Mouse (Mus musculus): ENCODE results near the gene Tnni2.
A peak's percentile ranks its signal among the peaks of the same experiment; 100 is the strongest.

The Tnni2 gene

DNA sequence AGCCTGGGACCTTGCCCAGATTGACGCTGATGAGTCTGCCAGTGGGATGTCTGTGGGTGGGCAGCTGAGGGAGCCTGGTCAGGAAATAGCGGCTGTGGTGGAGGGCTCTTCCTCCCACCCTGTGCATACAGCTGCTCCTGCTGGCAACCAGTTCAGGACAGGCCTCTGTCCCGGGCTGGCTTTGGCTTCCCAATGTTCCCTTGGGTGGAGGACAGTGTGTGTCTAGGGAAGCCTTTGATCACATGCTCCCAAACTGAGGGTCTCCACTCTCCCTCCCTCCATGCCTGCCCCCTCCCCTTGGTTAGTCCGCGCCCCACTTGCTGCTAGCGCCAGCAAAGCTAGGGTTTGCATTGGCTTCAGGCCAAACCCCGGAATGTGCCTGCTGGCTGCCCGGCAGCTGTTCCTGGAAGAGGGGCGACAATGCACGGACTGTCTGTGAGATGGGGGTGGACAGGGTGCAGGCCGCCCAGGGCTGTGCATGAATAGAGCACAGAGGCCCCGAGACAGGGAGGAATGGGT lies 11.4 kb upstream of the Tnni2 start:
- DNase-seq (ENCODE audit: low spot score in 2 of 2) = peak in 1 of 2 experiments; percentile 21

DNA sequence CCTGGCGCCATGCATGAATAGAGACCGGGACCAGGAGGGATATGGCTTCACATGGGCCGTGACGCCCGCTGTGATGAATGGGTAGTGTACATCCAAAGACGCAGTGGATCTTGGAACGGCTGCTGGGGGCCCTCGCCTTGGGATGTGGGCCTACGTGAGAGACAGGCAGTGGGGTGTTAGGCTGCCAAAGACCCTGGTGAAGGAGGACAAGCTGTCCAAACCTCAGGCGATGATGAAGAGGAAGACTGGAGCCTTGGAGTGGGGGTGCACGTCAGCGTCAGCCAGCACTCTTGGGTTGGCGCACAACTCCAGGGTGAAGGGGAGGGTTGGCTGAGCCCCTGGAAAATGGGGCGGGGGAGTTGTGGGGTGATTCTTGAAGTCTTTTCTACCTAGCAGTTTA lies 10.5 kb upstream of the Tnni2 start:
- no peak for DNase-seq (ENCODE audit: low spot score in 2 of 2)

- DNase-seq (ENCODE audit: low spot score in 2 of 2) = no peak
These were observed 8.0 kb upstream of the Tnni2 start for GRCm38 (mm10) chr7:142433623-142434022.

DNA sequence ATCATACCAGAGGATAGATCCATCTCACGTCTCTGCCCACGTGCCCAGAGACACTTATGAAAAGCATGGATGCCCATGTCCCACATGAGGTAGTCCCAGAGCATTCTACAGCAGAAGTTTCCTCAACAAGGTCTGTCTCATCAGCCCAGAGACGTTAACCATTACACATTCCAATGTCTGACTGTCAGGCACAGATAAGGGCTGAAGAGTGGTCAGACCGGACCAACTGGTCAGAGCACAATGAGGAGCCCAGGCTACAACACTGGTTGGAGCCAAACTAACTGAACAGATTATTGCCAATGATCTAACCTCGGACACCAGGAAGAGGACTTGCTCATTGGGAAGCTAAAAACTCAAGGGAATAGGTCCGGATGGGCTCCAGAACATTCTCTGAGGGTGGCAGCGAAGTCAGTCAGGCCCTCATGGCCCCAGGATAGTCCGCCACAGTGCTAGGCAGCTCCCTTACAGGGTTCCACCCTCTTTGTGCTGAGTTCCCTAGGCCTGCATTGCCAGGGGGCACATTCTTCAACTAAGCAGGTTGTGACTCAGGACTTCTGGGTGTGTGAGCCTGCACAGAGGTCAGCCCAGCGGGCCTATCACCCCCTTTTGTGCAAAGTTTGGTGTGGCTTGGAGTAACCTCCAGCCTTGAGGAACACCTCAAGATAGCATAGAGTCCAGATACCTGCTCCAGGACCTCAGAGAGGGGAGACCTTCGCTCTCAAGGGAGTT lies 7.3 kb upstream of the Tnni2 start, which contains the start of gene Syt8:
TSS of gene Syt8 (plus strand) at position 714 of the 729 bp plus-strand sequence.
- no peak for DNase-seq (ENCODE audit: low spot score in 2 of 2)

DNA sequence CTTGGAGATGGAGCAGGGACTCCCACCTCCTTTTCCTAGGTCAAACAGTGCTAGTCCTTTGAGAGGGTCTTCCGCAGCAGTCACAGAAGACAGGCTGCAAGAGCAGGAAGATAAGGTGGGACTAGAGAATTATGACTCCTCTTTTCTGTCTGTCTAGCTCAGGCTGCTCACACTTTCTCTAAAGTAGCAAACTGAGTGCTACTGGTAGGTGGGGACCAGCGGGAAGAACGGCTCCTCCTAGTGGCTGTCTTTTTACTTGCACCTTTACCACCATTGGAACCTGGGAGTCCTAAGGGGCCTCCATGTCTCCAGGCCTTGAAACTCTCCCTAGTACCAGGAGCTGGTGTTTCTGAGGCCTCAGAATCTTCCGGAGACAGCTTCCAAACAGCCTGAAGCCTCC lies 6.1 kb upstream of the Tnni2 start:
- peak in 1 of 2 experiments; percentile 78 for DNase-seq (ENCODE audit: low spot score in 2 of 2)

- no peak for DNase-seq (ENCODE audit: low spot score in 2 of 2)
These were observed 4.3 kb upstream of the Tnni2 start for GRCm38 (mm10) chr7:142437324-142437723.

DNA sequence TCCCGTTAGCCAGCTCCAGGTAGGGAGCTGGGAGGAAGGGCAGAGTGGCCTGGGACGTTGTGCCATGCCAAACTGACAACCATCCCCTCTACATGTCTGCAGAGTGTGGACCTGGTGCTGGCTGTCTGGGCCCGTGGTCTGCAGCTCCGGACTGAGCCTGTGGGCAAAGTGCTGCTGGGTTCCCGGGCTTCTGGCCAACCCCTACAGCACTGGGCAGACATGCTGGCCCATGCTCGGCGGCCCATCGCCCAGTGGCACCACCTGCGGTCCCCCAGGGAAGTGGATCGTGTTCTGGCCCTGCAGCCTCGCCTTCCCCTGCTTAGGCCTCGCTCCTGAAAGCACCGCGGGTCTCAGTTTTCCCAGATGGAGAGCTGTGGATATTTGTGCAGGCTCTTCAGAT lies 1.6 kb upstream of the Tnni2 start:
- no peak for DNase-seq (ENCODE audit: low spot score in 2 of 2)

DNA sequence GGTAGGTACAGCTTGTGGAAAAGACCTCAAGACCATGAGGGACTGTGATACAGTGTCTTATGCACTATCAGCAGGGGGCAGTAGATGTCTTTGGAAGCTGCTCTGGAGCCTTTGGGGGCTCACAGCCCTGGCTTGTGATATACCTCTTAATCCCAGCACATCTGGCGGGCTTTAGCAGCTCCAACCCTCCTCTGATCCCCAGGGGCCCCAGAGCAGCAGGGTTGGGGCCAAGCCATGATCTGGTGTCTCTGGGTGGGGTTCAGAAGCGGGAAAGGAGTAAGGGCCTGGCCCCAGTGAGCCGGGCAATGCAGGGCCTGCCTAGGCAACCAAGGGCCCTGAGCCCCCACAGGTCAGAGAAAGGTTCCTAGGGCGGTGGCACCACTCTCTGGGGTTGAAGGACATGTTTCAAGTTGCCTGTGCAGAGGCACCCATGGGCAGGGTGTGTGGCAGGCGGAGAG lies 922 bp upstream of the Tnni2 start:
- no peak for DNase-seq (ENCODE audit: low spot score in 2 of 2)

DNA sequence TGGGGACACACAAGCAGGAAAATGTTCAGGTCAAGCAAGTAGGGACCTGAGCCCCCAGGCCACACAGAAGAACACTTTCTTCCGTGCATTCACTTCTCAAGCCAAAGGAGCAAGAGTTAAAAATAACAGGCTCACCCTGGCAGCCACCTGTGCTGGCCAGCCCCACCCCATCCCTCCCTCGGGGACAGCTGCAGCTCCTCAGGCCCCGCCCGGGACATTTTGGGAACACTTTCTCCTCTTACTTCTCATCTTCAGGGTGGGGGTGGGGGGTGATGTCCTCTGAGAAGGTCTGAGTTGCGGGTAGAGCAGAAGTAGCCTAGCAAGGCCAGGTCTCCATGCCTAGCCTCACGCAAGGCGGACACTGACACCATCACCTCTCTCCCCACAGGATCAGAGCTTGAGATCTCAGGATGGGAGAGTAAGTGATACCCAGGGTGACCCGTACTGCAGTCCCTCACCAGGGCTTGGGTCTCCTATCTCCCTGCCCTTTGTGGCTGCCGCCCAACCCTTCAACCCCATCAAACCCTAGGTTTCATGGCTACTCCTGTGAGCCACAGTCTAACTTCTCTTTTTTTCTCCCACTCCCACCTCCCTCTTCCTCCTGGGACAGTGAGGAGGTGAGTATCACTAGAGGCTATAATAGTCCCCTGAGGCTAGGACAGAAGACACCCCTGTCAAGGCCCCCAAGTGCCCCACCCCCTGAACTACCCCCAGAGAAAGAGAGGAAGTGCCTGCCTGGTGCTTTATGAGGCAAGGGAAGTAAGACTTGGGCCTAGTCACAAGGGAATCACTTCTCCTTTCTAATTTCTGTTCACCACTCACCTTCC lies 686 bp downstream of the Tnni2 start:
- DNase-seq (ENCODE audit: low spot score in 2 of 2) = no peak

- DNase-seq (ENCODE audit: low spot score in 2 of 2) = no peak
These were observed 1.4 kb downstream of the Tnni2 start for GRCm38 (mm10) chr7:142442908-142443420.

- DNase-seq (ENCODE audit: low spot score in 2 of 2) = no peak
These were observed 1.9 kb downstream of the Tnni2 start for GRCm38 (mm10) chr7:142443474-142443873.

DNA sequence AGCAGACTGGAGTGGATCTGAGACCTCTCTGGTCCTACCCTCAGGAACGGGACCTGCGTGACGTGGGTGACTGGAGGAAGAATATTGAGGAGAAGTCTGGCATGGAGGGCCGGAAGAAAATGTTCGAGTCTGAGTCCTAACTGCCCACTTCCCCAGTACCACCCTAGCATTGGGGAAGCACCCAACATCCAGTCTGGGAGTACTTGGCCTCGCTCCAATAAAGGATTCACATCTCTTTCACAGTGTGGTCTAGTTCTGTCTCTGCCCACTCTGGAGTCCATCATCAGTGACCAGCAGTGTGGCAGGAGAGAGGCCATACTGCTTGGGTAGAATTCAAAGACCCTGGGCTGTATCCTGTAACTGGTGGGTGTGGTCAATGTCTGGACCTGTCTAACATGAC lies 2.6 kb downstream of the Tnni2 start:
- no peak for DNase-seq (ENCODE audit: low spot score in 2 of 2)

- no peak for DNase-seq (ENCODE audit: low spot score in 2 of 2)
These were observed 3.7 kb downstream of the Tnni2 start for GRCm38 (mm10) chr7:142445324-142445723.

DNA sequence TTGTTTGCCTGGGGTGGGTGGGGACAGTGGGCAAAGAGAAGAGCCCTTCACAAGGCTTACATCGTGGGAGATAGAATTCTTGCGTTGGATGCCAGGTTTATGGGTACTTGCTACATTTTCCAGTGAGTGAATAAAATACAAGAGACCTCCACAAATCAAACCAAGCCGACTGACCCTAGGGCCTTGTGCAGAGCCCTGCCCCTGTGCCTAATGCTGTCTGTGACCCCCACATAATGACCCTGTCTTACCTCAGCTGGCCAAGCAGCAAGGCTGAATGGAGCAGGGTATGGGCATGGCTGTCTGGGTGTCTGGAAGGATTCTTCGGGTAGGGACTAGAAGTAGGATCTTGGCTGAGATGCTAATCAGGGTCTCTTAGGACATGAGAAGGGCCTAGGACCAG lies 4.7 kb downstream of the Tnni2 start:
- DNase-seq (ENCODE audit: low spot score in 2 of 2) = no peak

GRCm38 (mm10) chr7:142449038-142449617 lies 7.5 kb downstream of the Tnni2 start:
- DNase-seq (ENCODE audit: low spot score in 2 of 2) = no peak

- DNase-seq (ENCODE audit: low spot score in 2 of 2) = no peak
These were observed 13.1 kb downstream of the Tnni2 start for GRCm38 (mm10) chr7:142454706-142455105.

GRCm38 (mm10) chr7:142455251-142455650 lies 13.6 kb downstream of the Tnni2 start:
- no peak for DNase-seq (ENCODE audit: low spot score in 2 of 2)

DNA sequence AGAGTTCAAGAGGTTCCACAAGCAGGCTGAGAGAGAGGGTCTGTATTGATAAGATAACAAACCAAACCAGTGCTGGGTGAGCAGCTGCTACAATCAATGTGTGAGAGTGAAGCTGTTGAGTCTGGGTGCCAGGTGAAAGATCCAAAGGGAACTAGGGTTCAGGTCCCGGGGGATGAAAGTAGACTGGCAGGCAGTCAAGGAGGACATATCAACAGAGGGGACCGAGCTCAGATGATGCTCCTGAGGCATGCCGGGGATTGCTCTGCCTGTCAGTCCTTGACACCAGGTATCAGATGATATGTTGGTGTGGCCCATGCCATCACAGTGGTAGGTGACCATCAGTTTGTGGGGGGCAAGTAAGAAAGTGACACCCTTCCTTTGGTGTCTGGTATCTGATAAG lies 15.2 kb downstream of the Tnni2 start:
- DNase-seq (ENCODE audit: low spot score in 2 of 2) = no peak

DNA sequence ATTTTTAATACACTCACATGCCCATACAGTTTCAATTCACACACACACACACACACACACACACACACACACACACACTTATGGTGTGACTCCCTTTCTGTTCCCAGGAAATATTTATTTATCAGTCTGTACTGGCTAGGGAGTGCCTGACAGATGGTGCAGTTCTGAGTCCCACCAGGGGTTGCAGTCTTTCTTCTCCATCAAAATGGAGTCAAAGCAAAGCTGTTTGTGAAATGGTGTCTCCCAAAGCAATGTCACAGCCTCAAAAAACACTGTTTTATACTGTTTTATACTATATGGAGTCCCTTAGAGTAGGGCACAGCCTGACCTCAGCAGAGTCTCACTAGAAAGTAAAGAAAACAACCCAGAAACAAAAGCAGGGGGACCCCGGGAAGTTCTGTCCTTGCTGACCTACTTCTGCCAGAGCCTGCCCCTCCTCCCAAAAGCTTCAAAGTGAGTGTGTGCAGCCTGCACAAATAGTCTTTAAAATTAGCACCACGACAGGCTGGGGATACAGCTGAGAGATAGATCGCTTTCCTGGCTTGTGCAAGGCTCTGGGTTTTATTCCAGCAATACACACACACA lies 15.7 kb downstream of the Tnni2 start:
- DNase-seq (ENCODE audit: low spot score in 2 of 2) = no peak

- no peak for DNase-seq (ENCODE audit: low spot score in 2 of 2)
These were observed 16.4 kb downstream of the Tnni2 start for GRCm38 (mm10) chr7:142458026-142458425.

- no peak for DNase-seq (ENCODE audit: low spot score in 2 of 2)
These were observed 17.2 kb downstream of the Tnni2 start for GRCm38 (mm10) chr7:142458676-142459298.
